Mouse (Mus musculus) midbrain, embryonic 15.5 days (tissue): ENCODE results near the gene Col24a1. TPM values are rescaled to one million over a fixed set of nuclear protein-coding genes. Genes with fewer than 3 reads are reported as not detected.
A peak's percentile ranks its signal among the peaks of the same experiment; 100 is the strongest.

Experiments used
- ATAC-seq: fragments of 200-750 bp; cut with Nextera tagmentation; replicated peaks from 2 replicates; pipeline ENCODE4 v1.8.0; 2017; ENCODE audit warnings: moderate TSS enrichment
- H3K27ac ChIP-seq: fragments of 300-500 bp; sonication (generic); 2 replicates; pipeline ENCODE4 v1.5.1; 2015; ENCODE audit warnings: mild to moderate bottlenecking, inconsistent platforms
- H3K27me3 ChIP-seq: fragments of 300-500 bp; sonication (generic); replicated peaks from 2 replicates; pipeline ENCODE4 v1.6.1; 2015; ENCODE audit warnings: inconsistent platforms
- H3K36me3 ChIP-seq: fragments of 300-500 bp; sonication (generic); replicated peaks from 2 replicates; pipeline ENCODE4 v1.6.1; 2015; ENCODE audit warnings: inconsistent platforms
- H3K4me1 ChIP-seq: fragments of 300-500 bp; sonication (generic); 2 replicates; pipeline ENCODE4 v1.6.1; 2015; ENCODE audit warnings: inconsistent platforms
- H3K4me2 ChIP-seq: fragments of 300-500 bp; sonication (generic); 2 replicates; pipeline ENCODE4 v1.6.1; 2015; ENCODE audit warnings: inconsistent platforms, mild to moderate bottlenecking, moderate library complexity
- H3K4me3 ChIP-seq: fragments of 300-500 bp; sonication (generic); 2 replicates; pipeline ENCODE4 v1.5.1; 2015; ENCODE audit warnings: mild to moderate bottlenecking, inconsistent platforms
- H3K9ac ChIP-seq: fragments of 300-500 bp; sonication (generic); 2 replicates; pipeline ENCODE4 v1.6.1; 2015; ENCODE audit warnings: mild to moderate bottlenecking, inconsistent platforms
- H3K9me3 ChIP-seq: fragments of 300-500 bp; sonication (generic); 2 replicates; pipeline ENCODE4 v1.6.1; 2016; ENCODE audit warnings: inconsistent platforms
- WGBS: fragments of 180-500 bp; shearing (Covaris S2); methylation state at CpG from one replicate; pipeline ENCODE4 v1.1.7; 2015; ENCODE audit warnings: mixed read lengths; 5-methylcytosine and 5-hydroxymethylcytosine counted together
- polyA plus RNA-seq: library from polyadenylated mRNA; unstranded; fragments of >200 nt; fragmentation: Nextera tagmentation; extraction: Ambion mirVana; gene quantifications from 2 replicates; pipeline ENCODE4 v1.2.1, GENCODE M21; 2015

Col24a1 gene
- polyA plus RNA-seq, 1 experiment from 2014 or later, result 0.40 TPM

GRCm38 (mm10) chr3:145583522-145584200 is 291.4 kb downstream of the Col24a1 start:
- no peaks in the 10 kb centered on the region for H3K9me3 ChIP-seq
- H3K4me3 ChIP-seq, result no peak overlapping the region
- H3K27ac ChIP-seq, result no peak overlapping the region
- H3K9ac ChIP-seq, result no peak overlapping the region
- 64% methylated on average over 3 of the region's 3 CpGs for WGBS
- no peak overlapping the region for H3K4me2 ChIP-seq
- peaks cover 28% of the 10 kb centered on the region for H3K36me3 ChIP-seq
- H3K4me1 ChIP-seq, result no peaks in the 10 kb centered on the region
- peak; percentile 54; the same call in 1 of the 2 replicates for ATAC-seq
- no peaks in the 10 kb centered on the region for H3K27me3 ChIP-seq

DNA sequence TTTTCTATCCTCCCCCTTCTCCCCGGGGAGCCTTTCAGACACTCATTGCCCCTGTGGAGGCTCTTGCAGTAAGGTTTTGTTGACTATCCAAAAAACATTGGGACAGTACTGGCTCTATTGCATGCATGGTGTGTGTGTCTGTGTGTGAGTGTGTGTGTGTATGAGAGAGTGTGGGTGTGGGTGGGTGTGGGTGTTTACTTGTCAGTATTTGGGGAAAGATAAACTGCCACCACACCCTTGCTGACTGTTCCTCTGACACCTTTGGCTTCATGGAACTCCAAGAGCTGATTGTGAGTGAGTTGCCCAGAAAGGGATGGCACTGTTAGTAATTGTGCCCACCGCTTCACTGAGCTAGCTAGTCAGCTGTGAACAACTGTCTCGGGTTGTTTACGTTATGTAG is 298.3 kb downstream of the Col24a1 start:
- ATAC-seq, result no peak
- 94% methylated on average over 4 of the region's 4 CpGs for WGBS
- Histone ChIP-seq H3K4me3 (no peak overlapping the region), H3K4me2 (no peak overlapping the region), H3K36me3 (peaks cover 33% of the 10 kb centered on the region), H3K27ac (no peak overlapping the region), H3K4me1 (no peaks in the 10 kb centered on the region), H3K9me3 (no peaks in the 10 kb centered on the region), H3K9ac (no peak overlapping the region), H3K27me3 (no peaks in the 10 kb centered on the region)

DNA sequence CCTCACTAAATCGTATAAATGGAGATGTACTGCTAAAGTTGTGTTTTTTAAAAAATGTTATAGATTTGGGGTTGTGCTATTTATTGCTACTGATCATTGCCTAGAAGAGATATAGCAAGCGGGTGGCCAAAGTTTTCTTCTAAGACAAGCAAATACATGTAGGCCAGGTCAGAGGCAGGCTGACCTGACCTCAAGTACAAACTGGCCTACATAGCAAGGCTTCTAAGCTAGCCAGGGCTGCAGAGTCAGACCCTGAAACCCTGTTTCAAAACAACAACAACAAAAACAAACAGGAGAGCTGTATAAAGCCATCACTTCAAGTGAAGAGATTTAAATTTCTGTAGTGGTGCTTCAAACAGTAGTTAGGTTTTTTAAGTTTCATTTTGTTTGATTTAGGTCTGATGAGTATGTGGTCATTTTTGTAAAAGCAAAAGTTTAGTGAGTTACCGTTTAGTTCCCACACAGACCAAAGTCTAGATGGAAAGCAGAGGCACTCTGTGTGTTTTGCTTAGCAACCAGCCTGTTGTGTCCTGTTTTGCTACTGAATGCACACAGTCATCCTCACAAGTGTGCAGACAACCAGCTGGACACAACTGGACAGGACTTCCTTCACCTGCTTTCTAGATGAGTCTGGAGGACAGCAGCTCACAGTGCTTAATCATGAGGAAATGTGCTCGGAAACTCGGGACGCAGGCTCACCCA is 299.7 kb downstream of the Col24a1 start:
- ATAC-seq, result no peak
- H3K27me3 ChIP-seq, result no peaks in the 10 kb centered on the region

DNA sequence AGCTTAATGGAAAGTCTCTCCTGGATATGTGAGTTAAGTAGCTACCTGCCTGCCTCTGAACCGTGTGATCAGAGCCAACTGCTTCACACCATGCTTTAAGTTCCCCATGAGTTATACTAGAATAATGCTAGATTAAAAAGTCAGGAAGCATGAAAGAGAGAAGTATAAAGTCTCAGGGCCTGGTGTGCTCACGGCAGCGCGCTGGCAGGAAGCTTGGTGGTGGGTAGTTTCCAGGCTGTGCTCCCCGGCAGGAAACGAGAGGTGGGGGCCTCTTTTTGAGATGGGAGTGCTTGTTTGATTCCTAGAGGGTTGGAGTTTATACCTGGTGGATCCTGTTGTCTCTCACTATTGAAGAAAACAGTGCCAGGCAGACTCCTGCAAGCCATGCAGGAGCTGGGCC is 303.1 kb downstream of the Col24a1 start:
- no peaks in the 10 kb centered on the region for H3K9me3 ChIP-seq
- no peak overlapping the region for H3K9ac ChIP-seq
- no peaks in the 10 kb centered on the region for H3K4me1 ChIP-seq
- no peak for ATAC-seq
- 94% methylated on average over 6 of the region's 6 CpGs for WGBS
- H3K27ac ChIP-seq, result no peak overlapping the region
- peaks cover 32% of the 10 kb centered on the region for H3K36me3 ChIP-seq
- no peak overlapping the region for H3K4me2 ChIP-seq
- no peak overlapping the region for H3K4me3 ChIP-seq
- no peaks in the 10 kb centered on the region for H3K27me3 ChIP-seq

More for the DNA sequence above, 299.7 kb downstream of the Col24a1 start:
- peaks cover 26% of the 10 kb centered on the region for H3K36me3 ChIP-seq
- H3K9ac ChIP-seq, result no peak overlapping the region
- WGBS, result 89% methylated on average over 6 of the region's 6 CpGs
- no peak overlapping the region for H3K27ac ChIP-seq
- no peaks in the 10 kb centered on the region for H3K4me1 ChIP-seq
- H3K4me2 ChIP-seq, result no peak overlapping the region
- no peaks in the 10 kb centered on the region for H3K9me3 ChIP-seq
- no peak overlapping the region for H3K4me3 ChIP-seq

DNA sequence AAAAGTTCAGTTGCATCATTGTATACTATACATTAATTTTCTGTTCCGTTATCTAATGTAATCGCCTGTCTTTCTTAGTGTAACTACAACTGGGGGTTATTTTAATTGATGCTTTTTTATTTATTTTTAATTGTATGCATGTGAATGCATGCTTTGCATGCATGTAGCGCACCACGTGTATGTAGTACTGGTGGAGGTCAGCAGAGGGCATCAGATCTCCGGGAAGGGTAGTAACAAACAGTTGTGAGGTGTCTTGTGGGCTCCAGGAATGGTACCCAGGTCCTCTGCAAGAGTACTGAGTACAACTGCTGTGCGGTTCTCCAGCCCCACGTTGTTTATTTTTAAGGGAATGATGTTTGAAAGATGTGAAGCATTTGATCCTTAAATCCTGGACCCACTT is 306.8 kb downstream of the Col24a1 start:
- no peak overlapping the region for H3K4me2 ChIP-seq
- no peak overlapping the region for H3K9ac ChIP-seq
- no peaks in the 10 kb centered on the region for H3K9me3 ChIP-seq
- ATAC-seq, result no peak
- H3K4me1 ChIP-seq, result peaks cover 11% of the 10 kb centered on the region
- WGBS, result 97% methylated on average over 7 of the region's 7 CpGs
- H3K27ac ChIP-seq, result no peak overlapping the region
- H3K36me3 ChIP-seq, result peaks cover 32% of the 10 kb centered on the region
- no peaks in the 10 kb centered on the region for H3K27me3 ChIP-seq
- H3K4me3 ChIP-seq, result no peak overlapping the region

DNA sequence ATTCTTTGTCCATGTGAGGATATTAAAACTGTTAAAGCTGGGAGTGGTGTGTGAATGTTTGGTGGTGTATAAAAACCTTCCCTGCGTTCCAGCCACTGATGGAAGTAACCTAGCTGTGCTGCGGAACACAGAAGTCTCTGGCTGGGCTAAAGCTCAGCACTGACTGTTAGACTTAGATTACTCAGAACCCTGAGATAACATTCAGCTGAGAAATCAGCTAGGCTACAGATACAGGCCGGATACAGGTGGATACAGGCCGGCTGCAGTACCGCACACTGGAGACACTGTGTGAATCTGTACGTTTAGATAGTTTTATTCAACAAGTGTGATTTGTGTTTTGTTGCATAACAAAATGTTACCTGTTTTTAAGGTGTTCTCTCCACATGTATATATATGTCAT is 308.5 kb downstream of the Col24a1 start:
- 95% methylated on average over 6 of the region's 6 CpGs for WGBS
- H3K36me3 ChIP-seq, result peaks cover 19% of the 10 kb centered on the region
- no peak overlapping the region for H3K27ac ChIP-seq

GRCm38 (mm10) chr3:145601345-145601744 is 309.1 kb downstream of the Col24a1 start:
- 0 out of 2 replicates have a peak, but pooled peaks have one; percentile 18 for ATAC-seq

More for the DNA sequence above, 308.5 kb downstream of the Col24a1 start:
- H3K9me3 ChIP-seq, result no peaks in the 10 kb centered on the region
- no peak overlapping the region for H3K4me3 ChIP-seq
- no peaks in the 10 kb centered on the region for H3K27me3 ChIP-seq
- H3K9ac ChIP-seq, result no peak overlapping the region
- no peak for ATAC-seq
- H3K4me2 ChIP-seq, result no peak overlapping the region
- peaks cover 11% of the 10 kb centered on the region for H3K4me1 ChIP-seq

More at GRCm38 (mm10) chr3:145601345-145601744, 309.1 kb downstream of the Col24a1 start:
- H3K4me3 ChIP-seq, result no peak overlapping the region
- H3K9ac ChIP-seq, result no peak overlapping the region
- no peak overlapping the region for H3K4me2 ChIP-seq
- peaks cover 11% of the 10 kb centered on the region for H3K4me1 ChIP-seq
- peaks cover 17% of the 10 kb centered on the region for H3K36me3 ChIP-seq
- 88% methylated on average over 6 of the region's 6 CpGs for WGBS
- no peaks in the 10 kb centered on the region for H3K9me3 ChIP-seq
- H3K27me3 ChIP-seq, result no peaks in the 10 kb centered on the region
- H3K27ac ChIP-seq, result no peak overlapping the region

Other genes starting within 250 kb of the Col24a1 start
- 0.08 TPM in 2 replicates for gene Clca2, start 193.0 kb upstream of the Col24a1 start, polyA plus RNA-seq
- gene Odf2l, start 173.9 kb upstream of the Col24a1 start, polyA plus RNA-seq, result 13.1 and 13.7 TPM in 2 replicates